Mouse (Mus musculus) cerebellum, postnatal 4 days (tissue): Measurements from ENCODE around the gene Tlx3.

Experiments used
- DNase-seq, 2 experiments: peaks; one replicate each; pipeline ENCODE4 v3.0.0; 2022; ENCODE audit warnings: low spot score in 2 of 2, mixed read lengths in 1 of 2

Tlx3 gene

DNA sequence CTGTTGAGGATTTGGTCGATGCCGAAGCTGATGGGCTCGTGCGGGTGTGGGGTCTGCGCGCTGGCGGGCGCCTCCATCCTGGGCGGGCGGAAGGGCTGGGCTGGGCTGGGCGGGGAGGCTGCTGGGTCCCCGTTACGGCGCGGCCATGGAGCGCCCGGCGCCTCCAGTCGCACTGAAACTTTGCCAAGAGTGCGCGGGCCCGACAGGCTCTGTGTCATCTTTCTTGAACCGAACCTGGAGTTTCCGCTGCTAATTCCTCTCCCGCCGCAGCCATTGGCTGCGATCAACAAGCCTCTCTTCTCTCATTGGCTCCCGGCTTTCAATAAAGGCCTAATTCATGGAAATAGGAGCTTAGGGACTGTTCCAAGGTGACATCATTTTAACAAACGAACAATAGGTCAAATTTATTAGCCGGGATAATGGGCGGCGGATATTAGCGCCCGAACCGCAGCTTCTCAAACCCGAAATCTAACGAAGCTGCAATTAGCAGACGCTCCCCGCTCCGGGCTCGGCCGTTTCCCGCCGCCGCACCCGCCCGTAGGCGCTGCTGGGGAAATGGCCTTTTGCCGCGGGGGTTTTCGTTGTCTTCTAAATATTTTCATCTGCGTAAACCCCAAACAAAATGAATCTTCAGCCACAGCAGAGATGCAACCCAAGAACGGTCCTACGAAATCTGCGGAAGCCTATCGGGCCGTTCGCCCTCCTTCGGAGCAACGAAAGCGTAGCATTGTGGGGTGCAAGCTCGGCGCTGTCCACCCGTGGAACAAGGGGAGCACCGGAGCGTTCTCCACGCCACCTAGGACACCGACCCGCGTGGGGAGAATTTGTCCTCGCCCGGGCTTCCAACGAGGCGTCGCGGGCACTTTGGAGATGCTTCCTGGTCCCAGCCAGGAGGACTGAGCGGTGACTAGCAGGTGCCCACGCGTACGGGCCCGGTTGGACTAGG is at the start of gene Tlx3:
TSS of gene Tlx3 (minus strand) at position 207 of the 946 bp plus-strand sequence.
- DNase-seq: peak in 1 of 2 experiments; percentile 71

DNA sequence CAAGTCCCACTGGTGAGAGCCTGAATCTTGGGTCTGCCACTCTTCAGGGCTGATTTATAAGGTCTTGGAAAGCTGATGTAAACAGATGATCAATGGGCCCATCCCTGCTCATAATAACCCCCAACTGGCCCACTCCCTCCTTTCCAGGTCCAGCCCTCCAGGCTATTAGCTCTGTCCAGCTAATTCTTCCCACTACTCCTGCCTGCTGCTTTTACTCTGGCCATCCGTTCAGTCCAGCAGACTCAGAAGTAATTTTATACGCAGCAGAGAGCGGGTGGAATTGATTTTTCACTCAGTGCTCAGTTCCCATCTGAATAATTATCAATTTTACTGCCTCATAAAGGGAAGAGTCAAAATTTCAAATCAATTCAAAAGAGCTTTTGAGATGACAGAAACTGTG is 36.9 kb upstream of the Tlx3 start:
- no peak for DNase-seq

DNA sequence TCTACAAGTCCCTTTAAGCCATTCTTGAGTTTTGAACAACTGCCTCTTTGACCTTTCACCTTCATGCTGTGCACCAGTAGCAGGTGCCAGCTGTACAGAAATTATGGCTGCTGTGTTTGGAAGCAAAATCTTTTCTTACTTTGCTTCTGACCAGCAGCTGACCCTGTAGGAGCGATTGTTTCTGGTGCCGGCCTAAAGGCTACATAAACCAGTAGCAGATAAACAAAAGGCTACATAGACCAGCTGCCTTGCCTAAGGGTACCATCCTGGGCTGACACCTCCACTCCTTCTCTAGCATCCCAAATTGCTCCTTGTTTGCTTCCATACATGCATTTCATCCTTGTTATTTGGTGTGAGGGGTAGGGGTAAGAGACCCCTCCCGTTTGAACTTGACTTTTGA is 30.7 kb upstream of the Tlx3 start:
- DNase-seq: no peak

DNA sequence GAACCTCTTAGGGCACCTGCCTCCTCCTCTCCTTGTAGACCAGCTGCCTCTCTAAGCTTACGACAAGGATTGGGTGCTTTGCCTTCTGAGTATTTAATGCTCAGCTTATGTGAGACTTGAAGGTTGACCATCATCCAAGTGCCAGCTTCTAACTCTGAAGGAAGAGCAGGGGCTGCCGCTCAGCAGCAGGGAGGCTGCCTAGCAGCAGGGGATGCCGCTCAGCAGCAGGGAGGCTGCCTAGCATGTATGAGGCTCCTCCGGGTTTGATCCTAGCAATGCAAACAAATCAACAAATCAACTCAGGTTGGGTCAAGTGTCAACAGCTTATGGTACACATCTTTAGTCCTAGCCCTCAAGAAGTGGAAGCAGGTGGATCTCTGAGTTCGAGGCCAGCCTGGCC is 28.7 kb upstream of the Tlx3 start:
- DNase-seq: no peak

DNA sequence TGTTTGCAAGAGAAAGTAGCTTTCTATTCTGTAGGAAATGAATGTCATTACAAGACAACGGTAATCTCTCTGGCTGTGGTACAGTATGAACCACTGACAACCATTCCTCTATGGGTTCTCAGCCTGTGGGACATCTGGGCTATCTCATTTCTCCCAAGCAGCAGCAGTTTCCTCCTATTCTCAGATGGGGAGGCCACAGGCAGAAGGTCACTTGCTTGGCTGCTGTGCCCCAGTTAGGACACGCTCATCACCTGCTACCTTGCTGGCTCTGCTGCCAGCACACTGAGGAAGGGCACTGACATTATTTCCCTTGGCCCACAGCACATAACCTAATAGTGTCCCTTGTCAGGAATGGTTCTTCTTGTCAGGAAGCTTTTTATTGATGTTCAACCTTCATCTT is 24.8 kb upstream of the Tlx3 start:
- DNase-seq: no peak

DNA sequence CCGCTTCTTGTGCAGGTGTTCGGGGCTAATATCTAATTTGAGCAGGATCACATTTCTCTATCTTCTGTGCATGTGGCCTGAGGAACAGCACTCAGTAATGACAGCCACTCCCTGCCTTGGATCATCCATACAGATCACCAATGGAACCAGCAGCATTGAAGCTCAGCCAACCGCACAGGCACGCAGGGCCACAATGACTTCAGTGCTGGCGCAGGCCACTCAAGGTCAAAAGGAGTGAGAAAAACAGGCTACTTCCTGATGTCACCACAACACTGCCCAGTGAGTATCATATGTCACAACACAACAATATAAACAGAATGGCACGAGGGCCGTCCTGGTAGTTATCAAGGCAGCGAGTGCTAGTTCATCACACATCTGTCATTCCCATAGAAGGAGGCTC is 23.1 kb upstream of the Tlx3 start:
- no peak for DNase-seq

DNA sequence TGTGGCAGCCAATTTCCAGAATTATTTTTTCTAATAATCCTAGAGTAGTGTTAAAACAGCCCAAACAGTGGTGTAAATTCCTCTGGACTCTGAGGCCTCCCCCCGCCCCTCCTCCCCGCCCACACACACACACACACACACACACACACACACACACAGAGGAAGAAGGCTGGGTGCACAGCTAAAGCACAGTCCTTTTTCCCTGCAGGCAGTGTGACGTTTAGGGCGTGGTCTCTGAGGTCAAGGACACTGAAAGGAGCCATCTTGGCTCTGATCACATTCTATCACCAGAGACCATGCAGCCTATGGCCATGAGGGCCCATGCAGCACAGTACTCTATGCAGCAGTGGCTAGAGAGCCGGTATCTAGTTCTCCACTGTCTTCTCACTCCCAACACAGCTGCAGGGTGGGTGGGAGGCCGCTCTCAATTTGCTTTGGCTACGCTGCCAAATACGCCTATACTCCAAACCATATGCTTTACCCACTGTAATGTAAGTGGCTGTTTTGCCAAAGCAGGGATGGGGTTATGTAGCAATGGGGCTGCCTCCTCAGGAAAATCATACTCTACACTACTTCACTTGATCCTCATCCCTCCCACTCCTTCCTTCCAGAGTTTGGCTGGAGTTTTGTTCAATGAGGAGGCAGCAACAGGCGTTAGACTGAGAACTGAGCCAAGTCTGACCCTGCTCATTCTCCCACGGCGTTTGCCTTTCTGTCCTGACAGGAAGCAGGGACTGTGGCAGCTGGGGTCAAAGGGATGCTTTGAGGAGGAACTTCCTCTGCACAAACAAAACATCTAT is 18.4 kb upstream of the Tlx3 start:
- no peak for DNase-seq

DNA sequence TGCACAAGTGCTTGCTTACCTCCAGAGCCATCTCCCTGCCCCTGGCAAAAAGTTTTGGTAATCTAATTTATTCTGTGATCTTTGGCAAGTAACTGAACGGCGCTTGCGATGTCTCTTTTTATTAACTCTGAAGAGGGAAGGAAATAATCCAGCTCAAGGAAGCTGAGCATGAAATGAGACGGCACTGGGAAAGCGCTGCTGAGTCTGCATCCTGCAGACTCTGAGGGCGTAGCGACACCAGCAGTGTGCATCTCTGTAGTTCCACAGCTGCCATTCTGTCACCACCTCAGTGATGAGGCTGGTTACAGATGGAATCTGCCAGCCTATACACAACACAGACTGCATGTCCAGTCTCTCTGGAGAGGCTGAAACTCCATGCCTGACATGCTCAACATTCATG is 17.4 kb upstream of the Tlx3 start:
- no peak for DNase-seq

DNA sequence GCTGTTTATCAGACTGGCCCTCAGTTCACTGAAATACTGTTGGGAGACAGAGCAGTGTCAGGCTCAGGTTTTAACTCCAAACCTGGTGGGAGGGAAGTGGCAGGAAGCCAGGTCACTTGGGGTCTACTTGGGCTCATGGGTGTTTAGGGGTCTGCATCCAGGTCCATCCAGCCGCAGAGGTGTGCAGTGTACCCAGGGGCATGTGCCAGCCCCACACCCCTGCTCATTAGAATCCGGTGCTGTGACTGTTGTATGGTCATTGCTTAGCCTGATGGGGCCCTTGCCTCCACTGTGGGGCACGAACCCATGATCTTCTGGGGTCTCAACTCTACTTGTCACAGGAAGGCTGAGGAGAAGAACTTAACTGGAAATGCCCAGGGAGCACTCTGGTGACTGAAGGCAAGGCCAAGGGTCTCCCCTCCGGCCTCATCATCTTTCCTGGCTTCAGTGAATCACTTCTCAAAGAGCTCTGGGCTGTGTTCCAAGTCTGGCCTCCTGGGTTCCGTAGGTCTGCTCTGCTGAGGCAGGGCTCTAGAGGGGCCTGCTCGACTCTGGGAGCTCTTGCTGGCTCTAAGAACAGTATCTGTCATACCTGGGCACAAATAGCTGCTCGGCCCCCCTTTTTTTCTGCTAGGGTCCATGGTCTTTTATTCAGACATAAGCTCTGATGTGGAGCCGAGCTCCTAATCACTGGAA is 14.1 kb upstream of the Tlx3 start:
- DNase-seq: no peak

DNA sequence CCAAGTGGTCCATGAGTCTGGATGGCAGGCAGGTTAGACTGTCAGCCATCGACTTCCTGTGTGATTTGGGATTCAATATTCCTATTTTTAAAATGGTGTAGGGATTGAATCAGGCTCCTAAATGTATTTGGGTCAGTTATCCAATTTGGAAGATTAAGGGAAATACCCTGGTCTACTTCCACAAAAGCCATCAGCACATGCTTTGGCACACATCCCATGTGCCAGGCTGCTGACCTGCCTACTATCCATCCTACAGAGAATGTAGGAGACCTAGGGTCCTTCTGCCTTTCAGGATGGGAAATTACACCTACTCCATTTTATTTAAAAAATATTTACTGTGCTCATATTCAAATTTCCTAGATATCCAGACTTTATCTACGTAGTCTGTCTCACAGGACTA is 4.0 kb upstream of the Tlx3 start:
- DNase-seq: no peak

DNA sequence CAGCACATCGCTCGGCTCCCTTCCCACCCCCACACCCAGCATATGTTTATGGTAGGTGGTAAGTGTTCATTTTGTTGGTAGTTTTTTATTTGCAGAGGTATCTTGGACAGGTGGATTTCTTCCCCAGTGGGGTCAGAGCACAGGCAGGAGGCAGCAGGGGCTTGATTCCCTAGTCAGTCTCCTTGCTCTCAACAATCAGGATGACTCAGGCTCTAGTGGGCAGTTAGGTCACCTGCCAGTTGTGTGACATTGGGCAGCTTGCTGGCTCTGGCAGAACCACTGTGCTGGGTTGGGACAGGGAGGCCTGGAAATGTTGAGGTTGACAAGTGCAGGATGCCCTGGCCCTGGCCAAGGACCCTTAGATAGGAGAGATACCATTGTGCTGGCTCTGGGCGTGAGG is 1.6 kb upstream of the Tlx3 start:
- no peak for DNase-seq

DNA sequence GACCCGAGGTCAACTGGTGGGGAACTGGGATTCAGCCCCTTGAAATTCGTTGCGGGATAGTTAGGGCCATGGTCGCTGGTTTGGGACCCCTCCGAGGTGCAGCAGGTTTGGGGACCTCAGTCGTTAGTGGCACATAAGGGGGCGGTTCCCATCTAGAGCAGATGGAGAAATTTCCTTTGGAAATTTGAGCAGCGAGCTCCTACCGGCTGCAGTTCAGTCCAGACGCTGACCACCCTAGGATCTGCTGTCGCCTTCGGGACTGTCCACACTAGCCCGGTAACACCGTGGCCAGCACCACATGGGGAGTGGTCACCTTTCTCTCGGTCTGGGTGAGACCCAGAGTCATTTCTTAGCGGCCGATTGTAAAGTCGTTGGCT is 928 bp upstream of the Tlx3 start:
- no peak for DNase-seq

DNA sequence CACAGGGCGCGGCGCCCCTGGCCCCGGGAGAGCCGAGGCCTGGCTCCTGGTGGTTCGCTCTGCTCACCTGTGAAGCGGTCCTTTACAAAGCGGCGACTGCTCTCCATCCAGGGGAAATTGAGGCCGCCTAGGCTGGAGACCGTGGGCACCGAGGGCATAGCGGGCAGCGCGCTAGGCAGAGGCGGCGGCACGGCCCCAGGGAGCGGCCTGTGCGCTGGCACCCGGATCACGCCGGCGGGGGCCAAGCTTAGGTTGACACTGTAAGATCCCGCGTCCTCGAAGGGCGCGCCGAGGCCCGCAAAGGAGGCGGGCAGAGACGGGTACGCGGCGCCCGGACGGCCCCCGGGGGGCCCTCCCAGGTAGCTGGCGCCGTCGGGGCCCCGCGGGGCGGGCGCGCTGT is 417 bp downstream of the Tlx3 start:
- no peak for DNase-seq

DNA sequence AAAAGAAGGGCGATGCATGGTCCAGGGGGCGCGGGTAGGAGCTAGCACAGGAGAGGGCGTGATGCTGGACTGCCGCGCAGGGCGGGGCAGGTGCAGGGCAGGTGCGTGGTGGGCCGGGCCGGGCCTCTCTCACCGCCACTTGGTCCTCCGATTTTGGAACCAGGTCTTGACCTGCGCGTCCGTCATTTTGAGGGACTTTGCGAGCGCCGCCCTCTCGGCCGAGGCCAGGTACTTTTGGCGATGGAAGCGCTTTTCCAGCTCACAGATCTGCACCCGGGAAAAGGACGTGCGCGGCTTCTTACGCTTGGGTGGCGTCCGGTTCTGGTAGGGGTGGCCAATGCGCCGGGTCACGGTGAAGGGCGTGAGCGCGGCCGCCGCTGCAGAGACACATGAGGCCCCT is 1.1 kb downstream of the Tlx3 start:
- peak in 1 of 2 experiments; percentile 42 for DNase-seq

DNA sequence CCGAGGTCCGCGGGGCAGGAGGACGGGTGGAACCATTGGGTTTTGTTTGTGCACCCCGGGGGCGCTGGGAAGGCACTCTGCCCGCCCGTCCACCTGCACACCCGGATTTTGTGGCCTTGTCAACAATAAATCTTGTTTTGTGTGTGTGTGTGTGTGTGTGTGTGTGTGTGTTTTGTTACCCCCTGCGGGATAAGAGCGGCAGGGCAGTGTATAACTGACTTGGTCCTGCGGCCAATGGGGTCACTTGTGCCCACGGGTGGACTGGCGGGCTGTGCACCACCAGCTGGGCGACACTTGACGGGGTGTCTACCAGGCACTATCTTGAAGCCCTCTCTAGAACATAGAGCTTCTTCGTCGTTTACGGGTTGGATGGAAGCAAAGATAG is 1.8 kb downstream of the Tlx3 start:
- no peak for DNase-seq

DNA sequence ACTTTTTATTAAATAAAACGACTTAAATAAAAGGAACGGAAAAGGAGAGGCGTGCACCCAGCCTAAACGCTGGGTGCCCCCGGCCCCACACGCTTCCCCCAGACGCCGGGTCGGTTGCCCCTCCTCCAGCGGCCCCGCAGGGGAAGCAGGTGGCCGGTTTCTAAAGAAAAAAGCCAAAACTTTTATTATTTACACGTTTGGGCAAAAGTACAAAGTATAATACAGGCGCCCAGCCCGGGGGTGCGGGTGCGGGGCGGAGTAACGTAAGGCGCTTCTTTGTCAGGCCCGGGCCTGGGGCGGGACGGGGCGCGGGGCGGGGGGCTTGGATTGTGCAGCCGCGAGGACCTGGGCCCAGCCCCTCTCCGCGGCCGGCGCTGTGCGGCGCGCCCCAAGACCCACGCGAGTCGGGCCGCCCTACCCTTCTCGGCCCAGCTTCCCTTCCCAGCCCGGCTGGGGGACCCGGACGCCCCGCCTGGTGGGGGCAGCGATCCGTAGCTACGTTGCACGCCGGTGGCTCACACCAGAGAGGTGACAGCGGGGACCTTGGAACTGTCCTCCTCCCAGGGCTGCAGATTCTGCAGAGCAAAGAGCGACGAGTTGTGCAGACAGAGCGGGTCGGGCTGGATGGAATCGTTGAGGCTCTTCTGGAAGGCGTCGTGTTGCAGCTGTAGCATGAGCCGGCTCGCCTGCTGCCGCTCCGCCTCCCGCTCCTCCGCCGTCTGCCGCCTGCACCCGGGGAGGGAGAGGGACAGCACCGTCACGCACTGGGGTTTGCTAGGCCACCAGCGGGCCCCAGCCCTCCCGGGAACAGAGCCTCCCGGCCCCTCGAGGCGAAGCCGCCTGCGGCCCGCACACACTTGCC is 2.4 kb downstream of the Tlx3 start:
- DNase-seq: peak in 1 of 2 experiments; percentile 42

DNA sequence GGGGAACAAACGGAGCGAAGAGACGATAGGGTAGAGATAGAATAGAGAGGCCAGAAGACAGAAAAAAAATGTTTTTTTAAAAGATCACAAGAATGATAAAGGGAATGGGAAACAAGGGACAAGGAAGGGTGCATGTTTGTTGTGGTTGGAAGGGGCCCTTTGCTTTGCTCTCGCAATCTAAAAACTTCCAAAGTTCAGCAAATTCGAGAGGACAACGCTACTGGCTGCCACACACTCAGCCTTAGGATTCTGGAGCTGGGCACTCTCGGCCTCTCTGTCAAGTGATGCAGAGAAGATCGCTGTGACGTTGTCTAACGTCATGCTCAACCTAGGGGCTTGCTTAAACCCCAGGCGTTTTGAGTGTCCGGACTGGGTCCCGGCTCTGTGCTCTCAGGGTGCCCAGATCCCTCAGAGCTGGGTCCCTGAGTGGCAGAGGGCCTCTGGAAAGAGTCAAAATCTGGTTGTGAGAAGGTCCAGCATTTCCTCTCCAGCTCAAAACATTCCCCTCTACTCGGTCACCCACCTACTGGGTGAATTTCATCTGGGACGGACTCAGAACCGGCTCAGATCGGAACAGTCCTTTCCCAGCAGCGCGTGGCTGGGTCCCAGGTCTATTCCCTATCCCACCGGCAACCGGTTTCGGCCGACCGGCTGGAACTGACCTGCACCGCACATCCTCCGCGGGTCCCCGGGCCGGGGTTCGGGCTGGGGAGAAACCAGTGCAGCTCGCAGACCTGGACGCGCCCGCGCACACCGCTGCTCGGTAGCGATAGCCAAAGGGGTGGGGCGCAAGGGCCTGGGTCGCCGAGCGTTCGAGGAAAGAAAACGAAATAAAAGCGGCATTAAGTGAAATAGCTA is 3.3 kb downstream of the Tlx3 start:
- DNase-seq: no peak

DNA sequence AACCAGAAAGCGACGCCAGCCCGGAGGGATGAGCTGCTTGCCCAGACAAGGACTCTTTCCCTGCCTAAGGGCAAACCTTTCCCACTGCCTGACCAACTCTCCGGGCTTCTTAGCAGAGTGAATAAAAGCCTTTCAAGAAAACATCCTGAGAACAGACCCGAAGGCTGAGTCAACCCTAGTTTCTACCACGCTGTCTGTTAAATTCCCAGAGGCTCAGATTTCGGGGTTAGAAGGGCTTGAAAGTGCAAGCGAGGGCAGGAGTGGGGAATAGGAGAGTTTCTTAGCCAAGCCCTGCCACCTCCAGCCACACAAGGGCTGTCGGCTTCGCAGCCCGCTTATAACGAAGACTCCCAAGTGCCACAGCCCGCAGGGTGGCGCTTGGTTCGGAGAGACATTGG is 4.3 kb downstream of the Tlx3 start:
- DNase-seq: no peak

DNA sequence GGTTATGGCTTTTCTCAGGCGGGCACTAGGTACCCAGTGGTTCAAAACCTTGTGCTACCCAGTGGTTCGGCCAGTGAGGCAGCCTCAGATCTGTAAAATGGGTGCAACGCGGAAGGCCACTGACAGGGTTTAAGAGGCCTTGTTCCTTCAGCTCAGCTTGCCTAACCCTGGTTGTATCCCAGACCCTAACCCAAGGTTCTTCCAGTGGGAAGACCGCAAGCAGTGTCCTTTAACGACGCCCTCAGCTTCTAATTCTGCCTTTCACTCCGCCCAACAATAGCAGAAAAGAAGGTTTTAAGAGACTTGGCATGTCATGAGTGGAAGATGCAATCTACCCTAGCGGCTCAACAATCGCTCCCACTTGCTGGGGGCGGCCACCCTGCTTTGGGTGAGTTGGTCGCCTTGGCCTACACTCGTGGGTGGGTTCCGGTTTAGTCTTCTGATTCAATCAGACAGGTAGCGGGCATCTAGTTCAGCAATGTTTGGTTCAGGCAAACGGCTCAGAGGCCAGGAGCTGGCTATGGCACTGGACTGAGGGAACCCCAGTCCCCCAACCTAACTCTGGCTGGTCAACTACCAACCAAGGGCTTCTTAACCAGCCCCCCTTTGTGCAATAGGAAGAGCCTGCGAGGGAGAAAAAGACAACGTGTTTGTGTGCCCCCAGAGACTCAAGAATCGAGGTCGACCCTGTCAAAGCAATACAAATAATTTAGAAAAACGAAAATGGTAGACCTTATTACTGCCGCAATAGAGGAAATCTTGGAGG is 4.9 kb downstream of the Tlx3 start:
- DNase-seq: no peak

DNA sequence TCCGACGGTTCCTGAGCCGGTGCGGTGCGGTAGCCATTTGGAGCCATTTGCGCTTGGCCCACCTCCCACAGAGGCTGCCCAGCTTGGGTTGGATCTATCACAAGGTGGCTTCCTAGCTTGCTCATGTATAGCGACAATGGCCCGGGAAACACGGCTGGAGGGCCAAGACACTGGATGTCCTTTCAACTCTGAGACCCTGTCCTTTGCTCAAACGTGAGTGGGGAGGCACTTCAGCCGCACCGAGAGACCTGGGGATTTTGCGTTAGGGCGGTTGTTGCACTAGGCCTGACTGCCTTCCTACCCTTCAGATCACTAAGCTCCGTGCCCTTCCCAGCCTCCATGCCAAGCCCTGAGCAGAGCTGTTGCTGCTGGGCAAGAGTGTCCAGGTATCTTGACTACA is 5.7 kb downstream of the Tlx3 start:
- no peak for DNase-seq
